Mouse (Mus musculus): ENCODE data around the gene Rps11.

GRCm38 (mm10) chr7:45129776-45130512 is 5.7 kb upstream of the Rps11 start:
- TF ChIP-seq CTCF (IDR thresholded peaks at IDR 0.05; ENCODE audit: low read depth, low read length), result no peak
- no peak for TF ChIP-seq POLR2A (IDR thresholded peaks at IDR 0.05; ENCODE audit: borderline replicate concordance, low read depth, low read length)

Measured in bone marrow macrophage, adult 2 months (primary cell).